Comparison of ENCODE assay signal across 1 mouse cellular context in the genomic region with DNA sequence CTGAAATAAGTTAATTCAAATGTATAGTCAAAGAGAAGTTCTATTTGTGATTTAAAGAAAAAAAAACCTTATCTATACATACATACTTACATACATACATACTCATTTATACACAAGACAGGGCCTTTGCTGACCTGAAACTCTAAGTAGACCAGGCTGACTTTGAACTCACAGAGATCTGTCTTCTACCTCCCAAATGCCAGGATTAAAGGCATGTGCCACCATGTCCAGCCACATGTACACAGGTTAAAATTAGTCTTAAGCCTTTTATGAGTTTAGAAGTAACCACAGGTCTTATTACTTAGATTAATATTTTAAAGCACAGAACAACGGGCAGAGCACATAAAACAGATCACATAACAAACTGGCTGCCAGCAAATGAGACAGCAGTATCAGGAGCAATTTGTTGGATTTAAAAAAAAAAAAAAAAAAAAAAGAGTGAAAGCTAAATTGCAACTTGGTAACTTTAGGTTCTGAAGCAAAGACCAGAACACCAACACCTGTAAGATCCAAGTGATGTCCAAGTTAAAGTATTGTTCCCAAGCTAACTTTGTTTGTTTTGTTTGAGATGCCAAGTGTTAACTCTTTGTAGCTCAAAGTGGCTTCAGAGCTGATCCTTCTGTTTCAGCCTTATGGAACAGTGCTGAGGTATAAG.
TF ChIP-seq lines count a peak whose summit lies in the region.

No protein-coding gene starts in this region.

TF ChIP-seq in CH12.LX, 34 proteins besides CTCF, POLR2A, EP300 and RAD21:
- TF ChIP-seq ZNF384 (IDR thresholded peaks at IDR 0.05; ENCODE audit: low read depth, low read length) (peak; percentile 81), IRF4 (IDR thresholded peaks at IDR 0.05; ENCODE audit: low read depth, low read length) (0 out of 2 replicates have a peak, but pooled peaks have one; percentile 18), ELF1 (IDR thresholded peaks at IDR 0.05; ENCODE audit: low read depth, low read length) (peak; percentile 36; the same call in 1 of the 2 replicates), MYC (IDR thresholded peaks at IDR 0.05; ENCODE audit: low read depth, low read length) (0 out of 2 replicates have a peak, but pooled peaks have one; percentile 30), SMC3 (IDR thresholded peaks at IDR 0.05; ENCODE audit: low read depth, low read length) (no peak), TBP (conservative IDR thresholded peaks at IDR 0.05; ENCODE audit: low read depth, low read length) (peak; percentile 95), JUN (IDR thresholded peaks at IDR 0.05; ENCODE audit: insufficient read depth, low read depth, low read length) (no peak), CHD1 (IDR thresholded peaks at IDR 0.05; ENCODE audit: low read depth, low read length) (peak; percentile 85)
